Mouse (Mus musculus): ENCODE measurements around the gene Gm27179. TPM values are rescaled to one million over a fixed set of nuclear protein-coding genes. Genes with fewer than 3 reads are reported as not detected.
"Not testable (repeated sequence)": the region's sequence is repeated elsewhere in the genome, so short reads cannot be mapped to it uniquely, and the experiment has no call there.

Gene Gm27179
- polyA plus RNA-seq, 1 experiment, result not detected

DNA sequence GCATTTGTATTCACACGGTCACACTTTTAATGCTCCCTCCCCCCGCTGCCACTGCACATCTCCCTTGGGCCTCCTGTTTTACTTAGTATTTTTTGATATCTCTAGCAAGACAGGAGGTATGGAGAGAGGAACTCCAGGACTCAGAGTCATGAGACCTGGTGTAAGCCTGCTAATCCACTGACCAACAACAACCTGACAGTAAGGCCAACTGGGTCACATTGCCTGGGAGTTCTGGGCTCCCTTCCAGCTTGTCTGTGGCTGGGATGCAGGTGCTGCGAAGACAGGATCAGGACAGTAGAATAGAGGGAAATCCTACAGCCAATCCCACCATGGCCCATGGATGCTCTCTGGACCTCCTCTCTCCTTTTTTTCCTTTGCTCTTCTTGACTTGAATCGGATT lies 47.9 kb downstream of the Gm27179 start:
- H3ac ChIP-seq (ENCODE audit: control insufficient read depth, insufficient read length); H3K4me2 ChIP-seq (ENCODE audit: low read depth); H3K79me2 ChIP-seq (ENCODE audit: control insufficient read depth, insufficient read depth); H3K36me3 ChIP-seq (ENCODE audit: control insufficient read depth, insufficient read depth); H3K27me3 ChIP-seq (ENCODE audit: control insufficient read depth, insufficient read depth, insufficient read length); H3K4me3 ChIP-seq: not testable (repeated sequence)

Other genes starting within 250 kb of the Gm27179 start
- 0.01 TPM for gene Synb, start 218.2 kb downstream of the Gm27179 start, polyA plus RNA-seq (2012; fragmentation: generic; extraction: Trizol)
- not detected for gene Gm16867, start 9.2 kb downstream of the Gm27179 start, polyA plus RNA-seq (2012; fragmentation: generic; extraction: Trizol)
- gene Entpd4b, start 42.9 kb upstream of the Gm27179 start, polyA plus RNA-seq (2012; fragmentation: generic; extraction: Trizol), result 11.6 TPM

Data from myocyte (in vitro differentiated cells).